Mouse (Mus musculus) splenic B cell, adult 2 months (primary cell): ENCODE measurements at regions not wholly inside any gene's neighbourhood (a gene's known extent, or its start where the extent isn't known, plus 50 kb on each side); places are given as distances from the start of the nearest gene placed in this dataset.

Source experiments
- DNase-seq: peaks from one replicate; pipeline ENCODE4 v3.0.0-alpha.2; 2011; ENCODE audit warnings: low read depth, low spot score
- H3K27me3 ChIP-seq: 2 replicates; pipeline ENCODE4 v1.6.1; 2012; ENCODE audit warnings: mild to moderate bottlenecking, low read length, moderate library complexity, mixed read lengths; ENCODE audit not compliant: control insufficient read depth, poor library complexity, insufficient read depth, severe bottlenecking
- H3K36me3 ChIP-seq: 2 replicates; pipeline ENCODE4 v1.6.1; 2012; ENCODE audit warnings: mild to moderate bottlenecking, low read length, moderate library complexity, mixed read lengths; ENCODE audit not compliant: control insufficient read depth, poor library complexity, insufficient read depth, severe bottlenecking

- H3K27me3 ChIP-seq, result no peaks in the 10 kb centered on the region
- DNase-seq, result no peak
- H3K36me3 ChIP-seq, result no peaks in the 10 kb centered on the region
Observed at GRCm38 (mm10) chr14:68022925-68023324, 1271.2 kb downstream of the Synb start.

- DNase-seq, result no peak
- Histone ChIP-seq H3K27me3 (no peaks in the 10 kb centered on the region), H3K36me3 (no peaks in the 10 kb centered on the region)
Observed at GRCm38 (mm10) chr14:68021240-68021639, 1272.9 kb downstream of the Synb start.

DNA sequence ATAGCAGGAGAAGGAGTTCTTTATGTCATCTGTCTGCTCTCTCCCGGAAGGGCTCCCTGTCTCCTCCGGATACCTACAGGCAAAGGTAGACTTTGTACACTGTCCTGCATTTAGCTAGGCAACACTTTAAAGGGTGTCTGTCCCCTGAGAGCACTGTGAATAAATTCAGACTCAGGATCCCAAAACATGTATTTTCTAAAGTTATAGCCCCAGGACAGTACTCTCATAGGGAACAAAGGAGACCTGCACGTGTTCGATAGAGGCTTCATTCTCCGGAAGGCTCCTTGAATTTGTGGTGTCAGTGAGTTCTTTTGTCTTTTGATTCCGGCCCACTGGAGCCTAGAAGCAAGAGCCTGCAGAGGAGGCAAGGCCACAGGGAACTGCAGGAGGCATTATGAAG lies 1273.3 kb downstream of the Synb start:
- DNase-seq, result no peak
- no peaks in the 10 kb centered on the region for H3K27me3 ChIP-seq

GRCm38 (mm10) chr14:68018686-68019085 lies 1275.4 kb downstream of the Synb start:
- H3K36me3 ChIP-seq, result no peaks in the 10 kb centered on the region
- H3K27me3 ChIP-seq, result no peaks in the 10 kb centered on the region
- no peak for DNase-seq

More for the DNA sequence above, 1273.3 kb downstream of the Synb start:
- H3K36me3 ChIP-seq, result no peaks in the 10 kb centered on the region

DNA sequence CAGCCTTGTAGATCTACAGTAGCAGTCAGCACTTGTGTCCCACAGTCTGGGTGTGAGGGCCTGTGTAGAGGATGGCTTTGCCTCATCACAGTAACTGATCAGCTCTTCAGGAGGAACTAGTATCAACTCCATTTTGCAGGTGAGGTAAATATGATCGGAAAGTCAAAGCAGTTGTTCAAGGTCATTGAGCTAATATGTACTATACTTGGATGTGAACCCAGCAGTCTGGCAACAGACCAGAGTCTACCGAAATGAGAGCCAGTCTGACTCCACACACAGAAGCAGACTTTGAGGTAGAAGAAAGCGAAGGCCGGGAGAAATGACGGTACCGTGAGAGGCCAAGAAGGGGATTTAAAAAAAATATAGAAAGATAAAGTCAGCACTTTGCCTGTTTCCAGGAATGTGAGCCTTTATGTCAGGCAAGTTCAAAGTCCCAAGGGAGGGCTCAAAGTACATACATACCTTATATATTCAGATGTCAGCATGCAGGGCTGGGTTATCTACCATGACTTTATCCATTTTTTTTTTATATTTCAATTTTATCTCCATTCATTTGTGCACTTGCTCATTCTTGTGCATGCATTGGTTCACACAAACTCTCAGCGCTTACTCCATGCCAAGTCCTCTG lies 1297.2 kb downstream of the Synb start:
- no peak for DNase-seq
- Histone ChIP-seq H3K27me3 (no peaks in the 10 kb centered on the region), H3K36me3 (no peaks in the 10 kb centered on the region)

- Histone ChIP-seq H3K36me3 (no peaks in the 10 kb centered on the region), H3K27me3 (no peaks in the 10 kb centered on the region)
- DNase-seq, result no peak
Observed at GRCm38 (mm10) chr14:67993611-67994051, 1300.5 kb downstream of the Synb start.

GRCm38 (mm10) chr14:67993142-67993541 lies 1301.0 kb downstream of the Synb start:
- DNase-seq, result peak; percentile 46
- no peaks in the 10 kb centered on the region for H3K36me3 ChIP-seq
- no peaks in the 10 kb centered on the region for H3K27me3 ChIP-seq

DNA sequence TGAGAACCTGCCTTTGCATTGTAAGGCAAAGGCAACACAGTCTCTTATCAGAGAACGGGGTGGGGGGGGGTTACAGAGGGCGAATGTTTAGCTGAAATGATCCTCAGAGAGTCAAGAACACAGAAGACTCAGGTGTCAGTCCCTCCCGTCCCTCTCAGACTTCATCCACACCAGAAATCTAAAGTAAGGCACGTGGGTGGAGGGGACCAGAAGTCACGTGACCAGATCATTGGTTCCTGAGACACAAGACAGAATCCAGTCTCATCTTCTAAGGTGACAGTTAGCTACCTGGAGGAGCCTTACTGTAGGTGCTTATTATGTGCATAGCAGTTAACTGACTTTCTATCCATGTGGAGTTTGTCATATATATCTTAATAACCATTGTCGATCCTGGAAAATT lies 1302.0 kb downstream of the Synb start:
- no peaks in the 10 kb centered on the region for H3K36me3 ChIP-seq
- H3K27me3 ChIP-seq, result no peaks in the 10 kb centered on the region
- DNase-seq, result no peak

DNA sequence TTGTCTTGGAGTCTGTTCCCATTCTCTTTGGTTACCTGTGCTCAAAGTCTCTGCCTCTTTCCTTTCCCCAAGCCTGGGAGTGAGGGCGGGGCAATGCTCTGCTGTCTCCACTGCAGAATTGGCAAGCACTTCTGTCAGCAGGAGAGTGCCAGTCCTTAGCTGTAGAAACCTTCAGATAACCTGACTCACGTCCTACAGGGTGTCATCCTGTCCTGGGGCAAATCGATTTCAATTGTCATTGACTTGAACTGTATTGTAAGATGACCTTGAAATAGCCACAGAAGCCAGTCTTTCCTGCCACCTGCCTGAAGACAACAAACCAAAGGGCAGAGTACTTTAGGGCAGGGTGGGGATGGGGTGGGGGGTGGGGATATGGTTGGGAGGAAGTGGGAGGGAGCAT lies 1303.8 kb downstream of the Synb start:
- DNase-seq, result no peak
- Histone ChIP-seq H3K27me3 (no peaks in the 10 kb centered on the region), H3K36me3 (no peaks in the 10 kb centered on the region)
